Mouse (Mus musculus) limb, embryonic 14.5 days (tissue): ENCODE results near the gene B4galnt4. TPM values are rescaled to one million over a fixed set of nuclear protein-coding genes. Genes with fewer than 3 reads are reported as not detected.
A peak's percentile ranks its signal among the peaks of the same experiment; 100 is the strongest.

Experiments used
- ATAC-seq: fragments of 200-750 bp; cut with Nextera tagmentation; 2 replicates; pipeline ENCODE4 v1.8.0; 2017; ENCODE audit warnings: low read depth, moderate number of reproducible peaks, moderate TSS enrichment; ENCODE audit not compliant: low FRiP score
- DNase-seq: peaks from one replicate; pipeline ENCODE4 v3.0.0-alpha.2; 2015; ENCODE audit warnings: low spot score
- H3K27ac ChIP-seq: fragments of 300-500 bp; sonication (generic); replicated peaks from 2 replicates; pipeline ENCODE4 v1.5.1; 2014; ENCODE audit warnings: low read depth, mild to moderate bottlenecking, low read length, moderate library complexity, mixed read lengths
- H3K27me3 ChIP-seq: fragments of 300-500 bp; sonication (generic); 2 replicates; pipeline ENCODE4 v1.6.1; 2014; ENCODE audit warnings: low read length, mixed read lengths; ENCODE audit not compliant: control insufficient read depth, insufficient read depth
- H3K36me3 ChIP-seq: fragments of 300-500 bp; sonication (generic); 2 replicates; pipeline ENCODE4 v1.6.1; 2014; ENCODE audit warnings: mild to moderate bottlenecking, low read length, moderate library complexity, mixed read lengths; ENCODE audit not compliant: control insufficient read depth, insufficient read depth
- H3K4me1 ChIP-seq: fragments of 300-500 bp; sonication (generic); 2 replicates; pipeline ENCODE4 v1.6.1; 2014; ENCODE audit warnings: antibody characterized with exemption, low read length, mixed read lengths; ENCODE audit not compliant: control insufficient read depth, insufficient read depth
- H3K4me2 ChIP-seq: fragments of 300-500 bp; sonication (generic); replicated peaks from 2 replicates; pipeline ENCODE4 v1.6.1; 2014; ENCODE audit warnings: low read depth, mild to moderate bottlenecking, low read length, moderate library complexity; ENCODE audit not compliant: severe bottlenecking
- H3K4me3 ChIP-seq: fragments of 300-500 bp; sonication (generic); replicated peaks from 2 replicates; pipeline ENCODE4 v1.5.1; 2014; ENCODE audit warnings: low read length
- H3K9ac ChIP-seq: fragments of 300-500 bp; sonication (generic); 2 replicates; pipeline ENCODE4 v1.6.1; 2014; ENCODE audit warnings: mild to moderate bottlenecking, low read depth, low read length, moderate library complexity; ENCODE audit not compliant: severe bottlenecking
- H3K9me3 ChIP-seq: fragments of 300-500 bp; sonication (generic); 2 replicates; pipeline ENCODE4 v1.6.1; 2016; ENCODE audit warnings: low read length; ENCODE audit not compliant: control insufficient read depth
- POLR2A ChIP-seq: fragments of 200-500 bp; IDR thresholded peaks from 2 replicates; pipeline ENCODE4 v1.8.0; 2012; ENCODE audit warnings: inconsistent platforms, mild to moderate bottlenecking, moderate library complexity, borderline replicate concordance; ENCODE audit not compliant: insufficient read depth, insufficient read length; ENCODE audit errors: extremely low read depth
- WGBS: fragments of 180-500 bp; shearing (Covaris S2); extraction: QIAGEN DNeasy Blood & Tissue Kit; methylation state at CpG from one replicate; pipeline ENCODE4 v1.1.7; 2014; 5-methylcytosine and 5-hydroxymethylcytosine counted together
- polyA plus RNA-seq, 2 experiments: library from polyadenylated mRNA; depleted of rRNA in 1 of 2; stranded (reverse) in 1 of 2; unstranded in 1 of 2; fragments of >200 nt; fragmentation: Nextera tagmentation in 1 of 2; extraction: Ambion mirVana in 1 of 2; gene quantifications; 2 replicates each; pipeline versions ENCODE4 v1.2.1 to v1.2.3; 2012 to 2014

Gene B4galnt4
- polyA plus RNA-seq, 2 experiments: 12.3 to 46.5 TPM

- 11% methylated on average over 21 of the region's 21 CpGs for WGBS
- ATAC-seq (peak; percentile 90), DNase-seq (peak; percentile 95)
- Histone ChIP-seq H3K27ac (peak overlapping the region; percentile 83), H3K4me3 (peak overlapping the region; percentile 33), H3K36me3 (no peaks in the 10 kb centered on the region), H3K4me2 (peak overlapping the region; percentile 85), H3K27me3 (no peaks in the 10 kb centered on the region), H3K9ac (peak overlapping the region; percentile 45; the same call in 1 of the 2 replicates), H3K4me1 (peaks cover 16% of the 10 kb centered on the region), H3K9me3 (no peaks in the 10 kb centered on the region)
- TF ChIP-seq POLR2A: 0 out of 2 replicates have a peak, but pooled peaks have one; percentile 2
These were observed 12.4 kb upstream of the B4galnt4 start for GRCm38 (mm10) chr7:141048226-141049218.

GRCm38 (mm10) chr7:141049326-141049725 is 11.6 kb upstream of the B4galnt4 start:
- no peak overlapping the region for H3K9ac ChIP-seq
- no peak overlapping the region for H3K4me3 ChIP-seq
- ATAC-seq (no peak), DNase-seq (no peak)
- no peaks in the 10 kb centered on the region for H3K27me3 ChIP-seq
- H3K4me2 ChIP-seq: no peak overlapping the region
- peaks cover 16% of the 10 kb centered on the region for H3K4me1 ChIP-seq
- no peak for TF ChIP-seq POLR2A
- no peaks in the 10 kb centered on the region for H3K36me3 ChIP-seq
- H3K27ac ChIP-seq: no peak overlapping the region
- WGBS: 80% methylated on average over 2 of the region's 2 CpGs
- H3K9me3 ChIP-seq: no peaks in the 10 kb centered on the region

GRCm38 (mm10) chr7:141051060-141051685 is 9.7 kb upstream of the B4galnt4 start:
- Histone ChIP-seq H3K9me3 (no peaks in the 10 kb centered on the region), H3K4me2 (no peak overlapping the region), H3K4me3 (no peak overlapping the region), H3K27ac (no peak overlapping the region), H3K9ac (no peak overlapping the region), H3K36me3 (no peaks in the 10 kb centered on the region), H3K27me3 (no peaks in the 10 kb centered on the region), H3K4me1 (peaks cover 16% of the 10 kb centered on the region)
- DNase-seq (no peak), ATAC-seq (no peak)
- 71% methylated on average over 17 of the region's 17 CpGs for WGBS
- TF ChIP-seq POLR2A: no peak

GRCm38 (mm10) chr7:141052016-141052415 is 8.9 kb upstream of the B4galnt4 start:
- 90% methylated on average over 4 of the region's 4 CpGs for WGBS
- H3K4me3 ChIP-seq: no peak overlapping the region
- H3K9me3 ChIP-seq: no peaks in the 10 kb centered on the region
- no peaks in the 10 kb centered on the region for H3K36me3 ChIP-seq
- TF ChIP-seq POLR2A: no peak
- H3K27ac ChIP-seq: no peak overlapping the region
- H3K9ac ChIP-seq: no peak overlapping the region
- no peaks in the 10 kb centered on the region for H3K27me3 ChIP-seq
- DNase-seq (no peak), ATAC-seq (no peak)
- H3K4me2 ChIP-seq: no peak overlapping the region
- peaks cover 12% of the 10 kb centered on the region for H3K4me1 ChIP-seq

GRCm38 (mm10) chr7:141052421-141052820 is 8.5 kb upstream of the B4galnt4 start:
- Histone ChIP-seq H3K9ac (no peak overlapping the region), H3K27me3 (no peaks in the 10 kb centered on the region), H3K27ac (no peak overlapping the region), H3K9me3 (no peaks in the 10 kb centered on the region), H3K4me2 (no peak overlapping the region), H3K4me1 (peaks cover 8% of the 10 kb centered on the region), H3K36me3 (no peaks in the 10 kb centered on the region), H3K4me3 (no peak overlapping the region)
- TF ChIP-seq POLR2A: no peak
- ATAC-seq (no peak), DNase-seq (no peak)
- 80% methylated on average over 2 of the region's 2 CpGs for WGBS
